Mouse (Mus musculus) midbrain, embryonic 12.5 days (tissue): ENCODE measurements at regions not wholly inside any gene's neighbourhood (a gene's known extent, or its start where the extent isn't known, plus 50 kb on each side); places are given as distances from the start of the nearest gene placed in this dataset.

Source experiments
- ATAC-seq: fragments of 200-750 bp; cut with Nextera tagmentation; 2 replicates; pipeline ENCODE4 v1.8.0; 2017; ENCODE audit warnings: low read depth, moderate TSS enrichment, moderate library complexity; ENCODE audit not compliant: low FRiP score
- H3K27ac ChIP-seq: fragments of 300-500 bp; sonication (generic); replicated peaks from 2 replicates; pipeline ENCODE4 v1.5.1; 2016; ENCODE audit warnings: mild to moderate bottlenecking
- H3K27me3 ChIP-seq: fragments of 300-500 bp; sonication (generic); 2 replicates; pipeline ENCODE4 v1.6.1; 2016; ENCODE audit warnings: mild to moderate bottlenecking
- H3K36me3 ChIP-seq: fragments of 300-500 bp; sonication (generic); 2 replicates; pipeline ENCODE4 v1.6.1; 2016
- H3K4me1 ChIP-seq: fragments of 300-500 bp; sonication (generic); 2 replicates; pipeline ENCODE4 v1.6.1; 2016
- H3K4me2 ChIP-seq: fragments of 300-500 bp; sonication (generic); replicated peaks from 2 replicates; pipeline ENCODE4 v1.6.1; 2016; ENCODE audit warnings: mild to moderate bottlenecking, moderate library complexity
- H3K4me3 ChIP-seq: fragments of 300-500 bp; sonication (generic); 2 replicates; pipeline ENCODE4 v1.5.1; 2016; ENCODE audit warnings: mild to moderate bottlenecking
- H3K9ac ChIP-seq: fragments of 300-500 bp; sonication (generic); replicated peaks from 2 replicates; pipeline ENCODE4 v1.6.1; 2016; ENCODE audit warnings: mild to moderate bottlenecking, moderate library complexity
- H3K9me3 ChIP-seq: fragments of 300-500 bp; sonication (generic); 2 replicates; pipeline ENCODE4 v1.6.1; 2016; ENCODE audit warnings: mild to moderate bottlenecking
- WGBS: fragments of 180-500 bp; shearing (Covaris S2); methylation state at CpG from one replicate; pipeline ENCODE4 v1.1.7; 2016; 5-methylcytosine and 5-hydroxymethylcytosine counted together

- no peak overlapping the region for H3K27ac ChIP-seq
- H3K27me3 ChIP-seq: no peaks in the 10 kb centered on the region
- H3K4me3 ChIP-seq: no peak overlapping the region
- no peaks in the 10 kb centered on the region for H3K4me1 ChIP-seq
- no peaks in the 10 kb centered on the region for H3K9me3 ChIP-seq
- H3K4me2 ChIP-seq: no peak overlapping the region
- no peaks in the 10 kb centered on the region for H3K36me3 ChIP-seq
- WGBS: 85% methylated on average over 4 of the region's 4 CpGs
- no peak overlapping the region for H3K9ac ChIP-seq
- no peak for ATAC-seq
Measured at GRCm38 (mm10) chr9:13988901-13989300, 161.4 kb downstream of the Fam76b start.

- Histone ChIP-seq H3K4me2 (no peak overlapping the region), H3K9ac (no peak overlapping the region), H3K4me3 (no peak overlapping the region), H3K27ac (no peak overlapping the region), H3K4me1 (no peaks in the 10 kb centered on the region), H3K36me3 (no peaks in the 10 kb centered on the region), H3K27me3 (no peaks in the 10 kb centered on the region), H3K9me3 (no peaks in the 10 kb centered on the region)
- WGBS: 69% methylated on average over 7 of the region's 7 CpGs
- no peak for ATAC-seq
Measured at GRCm38 (mm10) chr9:13990960-13991359, 163.4 kb downstream of the Fam76b start.

GRCm38 (mm10) chr9:13992728-13993127 lies 165.2 kb downstream of the Fam76b start:
- H3K4me3 ChIP-seq: no peak overlapping the region
- H3K9me3 ChIP-seq: no peaks in the 10 kb centered on the region
- WGBS: 87% methylated on average over 6 of the region's 6 CpGs
- no peaks in the 10 kb centered on the region for H3K4me1 ChIP-seq
- H3K9ac ChIP-seq: no peak overlapping the region
- ATAC-seq: no peak
- no peak overlapping the region for H3K4me2 ChIP-seq
- H3K27me3 ChIP-seq: no peaks in the 10 kb centered on the region
- no peak overlapping the region for H3K27ac ChIP-seq
- no peaks in the 10 kb centered on the region for H3K36me3 ChIP-seq

- no peaks in the 10 kb centered on the region for H3K9me3 ChIP-seq
- no peak overlapping the region for H3K27ac ChIP-seq
- H3K4me2 ChIP-seq: no peak overlapping the region
- 74% methylated on average over 4 of the region's 4 CpGs for WGBS
- H3K36me3 ChIP-seq: no peaks in the 10 kb centered on the region
- H3K4me3 ChIP-seq: no peak overlapping the region
- no peaks in the 10 kb centered on the region for H3K27me3 ChIP-seq
- H3K4me1 ChIP-seq: no peaks in the 10 kb centered on the region
- no peak for ATAC-seq
- H3K9ac ChIP-seq: no peak overlapping the region
Measured at GRCm38 (mm10) chr9:13999358-13999757, 171.8 kb downstream of the Fam76b start.

GRCm38 (mm10) chr9:14001517-14001916 lies 174.0 kb downstream of the Fam76b start:
- no peak for ATAC-seq

GRCm38 (mm10) chr9:14002236-14002635 lies 174.7 kb downstream of the Fam76b start:
- ATAC-seq: no peak
- no peaks in the 10 kb centered on the region for H3K27me3 ChIP-seq
- H3K9me3 ChIP-seq: no peaks in the 10 kb centered on the region
- H3K4me1 ChIP-seq: peaks cover 5% of the 10 kb centered on the region; the same call in 1 of the 2 replicates
- no peak overlapping the region for H3K4me2 ChIP-seq
- 50% methylated on average over 2 of the region's 2 CpGs for WGBS
- no peak overlapping the region for H3K9ac ChIP-seq
- H3K4me3 ChIP-seq: no peak overlapping the region
- no peak overlapping the region for H3K27ac ChIP-seq
- no peaks in the 10 kb centered on the region for H3K36me3 ChIP-seq

More at GRCm38 (mm10) chr9:14001517-14001916, 174.0 kb downstream of the Fam76b start:
- no peaks in the 10 kb centered on the region for H3K36me3 ChIP-seq
- no peak overlapping the region for H3K9ac ChIP-seq
- H3K27me3 ChIP-seq: no peaks in the 10 kb centered on the region
- peaks cover 5% of the 10 kb centered on the region; the same call in 1 of the 2 replicates for H3K4me1 ChIP-seq
- WGBS: 81% methylated on average over 7 of the region's 7 CpGs
- no peak overlapping the region for H3K27ac ChIP-seq
- no peak overlapping the region for H3K4me2 ChIP-seq
- H3K9me3 ChIP-seq: no peaks in the 10 kb centered on the region
- no peak overlapping the region for H3K4me3 ChIP-seq

- ATAC-seq: no peak
- Histone ChIP-seq H3K9ac (no peak overlapping the region), H3K4me1 (peaks cover 5% of the 10 kb centered on the region; the same call in 1 of the 2 replicates), H3K9me3 (no peaks in the 10 kb centered on the region), H3K36me3 (no peaks in the 10 kb centered on the region), H3K4me3 (no peak overlapping the region), H3K27me3 (no peaks in the 10 kb centered on the region), H3K27ac (no peak overlapping the region), H3K4me2 (no peak overlapping the region)
- WGBS: 92% methylated on average over 3 of the region's 3 CpGs
Measured at GRCm38 (mm10) chr9:14003163-14003562, 175.6 kb downstream of the Fam76b start.

GRCm38 (mm10) chr9:14006233-14006984 lies 178.9 kb downstream of the Fam76b start:
- Histone ChIP-seq H3K4me2 (no peak overlapping the region), H3K9ac (no peak overlapping the region), H3K4me3 (no peak overlapping the region), H3K36me3 (no peaks in the 10 kb centered on the region), H3K27me3 (no peaks in the 10 kb centered on the region), H3K27ac (no peak overlapping the region), H3K4me1 (peaks cover 5% of the 10 kb centered on the region; the same call in 1 of the 2 replicates), H3K9me3 (no peaks in the 10 kb centered on the region)
- WGBS: 90% methylated on average over 3 of the region's 3 CpGs
- ATAC-seq: no peak

- H3K4me1 ChIP-seq: peaks cover 5% of the 10 kb centered on the region; the same call in 1 of the 2 replicates
- H3K4me2 ChIP-seq: no peak overlapping the region
- no peaks in the 10 kb centered on the region for H3K36me3 ChIP-seq
- no peaks in the 10 kb centered on the region for H3K27me3 ChIP-seq
- no peaks in the 10 kb centered on the region for H3K9me3 ChIP-seq
- no peak overlapping the region for H3K4me3 ChIP-seq
- ATAC-seq: no peak
- WGBS: 77% methylated on average over 5 of the region's 5 CpGs
- H3K27ac ChIP-seq: no peak overlapping the region
- H3K9ac ChIP-seq: no peak overlapping the region
Measured at GRCm38 (mm10) chr9:14009451-14009850, 181.9 kb downstream of the Fam76b start.

GRCm38 (mm10) chr9:14010261-14010949 lies 182.9 kb downstream of the Fam76b start:
- no peak overlapping the region for H3K27ac ChIP-seq
- no peak for ATAC-seq
- 63% methylated on average over 5 of the region's 5 CpGs for WGBS
- no peak overlapping the region for H3K4me2 ChIP-seq
- no peaks in the 10 kb centered on the region for H3K9me3 ChIP-seq
- H3K9ac ChIP-seq: no peak overlapping the region
- H3K36me3 ChIP-seq: no peaks in the 10 kb centered on the region
- peaks cover 5% of the 10 kb centered on the region; the same call in 1 of the 2 replicates for H3K4me1 ChIP-seq
- H3K4me3 ChIP-seq: no peak overlapping the region
- H3K27me3 ChIP-seq: no peaks in the 10 kb centered on the region

GRCm38 (mm10) chr9:14024216-14024615 lies 196.7 kb downstream of the Fam76b start:
- Histone ChIP-seq H3K27ac (no peak overlapping the region), H3K9me3 (no peaks in the 10 kb centered on the region), H3K27me3 (no peaks in the 10 kb centered on the region; the same call in 1 of the 2 replicates), H3K4me2 (no peak overlapping the region), H3K9ac (no peak overlapping the region), H3K4me3 (no peak overlapping the region), H3K36me3 (no peaks in the 10 kb centered on the region), H3K4me1 (no peaks in the 10 kb centered on the region)
- no peak for ATAC-seq

- ATAC-seq: no peak
- WGBS: 77% methylated on average over 3 of the region's 3 CpGs
- H3K27me3 ChIP-seq: no peaks in the 10 kb centered on the region; the same call in 1 of the 2 replicates
Measured at GRCm38 (mm10) chr9:14024701-14025100, 197.2 kb downstream of the Fam76b start.

More at GRCm38 (mm10) chr9:14024701-14025100, 197.2 kb downstream of the Fam76b start:
- H3K4me2 ChIP-seq: no peak overlapping the region
- H3K4me3 ChIP-seq: no peak overlapping the region
- H3K36me3 ChIP-seq: no peaks in the 10 kb centered on the region
- H3K4me1 ChIP-seq: no peaks in the 10 kb centered on the region
- no peak overlapping the region for H3K9ac ChIP-seq
- no peak overlapping the region for H3K27ac ChIP-seq
- no peaks in the 10 kb centered on the region for H3K9me3 ChIP-seq
